Mouse (Mus musculus): ENCODE data around the gene Tmem63b. TPM values are rescaled to one million over a fixed set of nuclear protein-coding genes. Genes with fewer than 3 reads are reported as not detected.

Gene Tmem63b
- total and polyA plus RNA-seq, 3 experiments: 12.3 to 37.9 TPM; not detected in 1

GRCm38 (mm10) chr17:45699039-45699740, 12.5 kb upstream of the Tmem63b start:
- Histone ChIP-seq H3K4me1 (ENCODE audit: control insufficient read depth in 1 of 2, insufficient read depth in 2 of 2, low read length in 2 of 2) (peaks cover 8 to 19% of the 10 kb centered on the region in 2 experiments), H3K9ac (ENCODE audit: control insufficient read depth, low read depth, low read length, poor library complexity, severe bottlenecking) (no peak overlapping the region), H3K79me2 (ENCODE audit: control insufficient read depth, insufficient read depth, low read length, poor library complexity) (peaks cover 2% of the 10 kb centered on the region; the same call in 1 of the 2 replicates), H3K27me3 (ENCODE audit: control insufficient read depth in 1 of 2, insufficient read depth in 2 of 2, low read length in 2 of 2) (no peaks in the 10 kb centered on the region), H3K27ac (ENCODE audit: control insufficient read depth, low read depth, low read length) (no peak overlapping the region), H3K36me3 (ENCODE audit: control insufficient read depth in 1 of 2, insufficient read depth in 2 of 2, low read length in 2 of 2) (peaks cover 2 to 14% of the 10 kb centered on the region in 2 experiments; a peak in 3 of 4 replicates), H3K4me3 (ENCODE audit: control insufficient read depth in 1 of 2, insufficient read depth in 1 of 2, low read depth in 2 of 2, low read length in 2 of 2) (no peak overlapping the region), H3K9me3 (replicated peaks; ENCODE audit: insufficient read depth, low read length) (no peaks in the 10 kb centered on the region)
- no peak for DNase-seq (ENCODE audit: low read depth, low spot score)
- TF ChIP-seq MAZ (IDR thresholded peaks at IDR 0.05; ENCODE audit: low read depth, low read length) (no peak), JUND (IDR thresholded peaks at IDR 0.05; ENCODE audit: low read depth, low read length) (no peak), MAX (IDR thresholded peaks at IDR 0.05; ENCODE audit: low read length) (no peak), E2F4 (IDR thresholded peaks at IDR 0.05; ENCODE audit: borderline replicate concordance, low read depth, low read length) (no peak), RCOR1 (IDR thresholded peaks at IDR 0.05; ENCODE audit: low read depth, low read length) (no peak), ETS1 (IDR thresholded peaks at IDR 0.05; ENCODE audit: low read depth, low read length) (no peak), TBP (IDR thresholded peaks at IDR 0.05; ENCODE audit: low read depth, low read length) (no peak), NELFE (IDR thresholded peaks at IDR 0.05; ENCODE audit: low read depth, low read length) (no peak), POLR2A (IDR thresholded peaks at IDR 0.05; ENCODE audit: control insufficient read depth in 1 of 2, insufficient read depth in 1 of 2, low read depth in 1 of 2, low read length in 2 of 2, poor library complexity in 1 of 2) (no peak)

- no peak overlapping the region for H3K4me3 ChIP-seq (ENCODE audit: control insufficient read depth in 1 of 2, insufficient read depth in 1 of 2, low read depth in 2 of 2, low read length in 2 of 2)
- no peak overlapping the region for H3K27ac ChIP-seq (ENCODE audit: control insufficient read depth, low read depth, low read length)
- H3K79me2 ChIP-seq (ENCODE audit: control insufficient read depth, insufficient read depth, low read length, poor library complexity): peaks cover 4% of the 10 kb centered on the region; the same call in 1 of the 2 replicates
- H3K9ac ChIP-seq (ENCODE audit: control insufficient read depth, low read depth, low read length, poor library complexity, severe bottlenecking): no peak overlapping the region
- H3K4me1 ChIP-seq (ENCODE audit: control insufficient read depth in 1 of 2, insufficient read depth in 2 of 2, low read length in 2 of 2): peaks cover 8 to 17% of the 10 kb centered on the region in 2 experiments
- peaks cover 2 to 14% of the 10 kb centered on the region in 2 experiments; a peak in 3 of 4 replicates for H3K36me3 ChIP-seq (ENCODE audit: control insufficient read depth in 1 of 2, insufficient read depth in 2 of 2, low read length in 2 of 2)
- no peaks in the 10 kb centered on the region for H3K27me3 ChIP-seq (ENCODE audit: control insufficient read depth in 1 of 2, insufficient read depth in 2 of 2, low read length in 2 of 2)
- H3K9me3 ChIP-seq (replicated peaks; ENCODE audit: insufficient read depth, low read length): no peaks in the 10 kb centered on the region
- DNase-seq (ENCODE audit: low read depth, low spot score): peak; percentile 47
- TF ChIP-seq ZKSCAN1 (IDR thresholded peaks at IDR 0.05; ENCODE audit: low read depth, low read length) (no peak), MYB (IDR thresholded peaks at IDR 0.05; ENCODE audit: low read depth, low read length) (no peak), GABPA (IDR thresholded peaks at IDR 0.05; ENCODE audit: low read depth, low read length) (no peak), CHD2 (IDR thresholded peaks at IDR 0.05; ENCODE audit: low read length) (no peak), RAD21 (IDR thresholded peaks at IDR 0.05; ENCODE audit: low read depth, low read length) (no peak), ZC3H11A (IDR thresholded peaks at IDR 0.05; ENCODE audit: low read depth, low read length) (no peak), CTCF (IDR thresholded peaks at IDR 0.05 in 2 of 3, conservative IDR thresholded peaks at IDR 0.05 in 1 of 3; ENCODE audit: control insufficient read depth in 1 of 3, insufficient read depth in 1 of 3, low read depth in 2 of 3, low read length in 3 of 3, poor library complexity in 1 of 3, severe bottlenecking in 1 of 3) (no peak), ETS1 (IDR thresholded peaks at IDR 0.05; ENCODE audit: low read depth, low read length) (no peak), USF1 (IDR thresholded peaks at IDR 0.05; ENCODE audit: low read depth, low read length) (no peak), E2F4 (IDR thresholded peaks at IDR 0.05; ENCODE audit: borderline replicate concordance, low read depth, low read length) (no peak), SIN3A (IDR thresholded peaks at IDR 0.05; ENCODE audit: low read length) (no peak), JUND (IDR thresholded peaks at IDR 0.05; ENCODE audit: low read depth, low read length) (no peak), SMC3 (IDR thresholded peaks at IDR 0.05; ENCODE audit: low read depth, low read length) (no peak), NELFE (IDR thresholded peaks at IDR 0.05; ENCODE audit: low read depth, low read length) (no peak), MXI1 (IDR thresholded peaks at IDR 0.05; ENCODE audit: low read depth, low read length) (no peak), TBP (IDR thresholded peaks at IDR 0.05; ENCODE audit: low read depth, low read length) (no peak), CHD1 (IDR thresholded peaks at IDR 0.05; ENCODE audit: low read depth, low read length) (no peak)
These were observed 11.7 kb upstream of the Tmem63b start for GRCm38 (mm10) chr17:45698368-45698767.
